In genomic region chr10:119204334-119204946, GRCm38 (mm10) we compare ENCODE assay signal across 10 mouse cellular contexts. TPM values are rescaled to one million over a fixed set of nuclear protein-coding genes. Genes with fewer than 3 reads are reported as not detected.
DNase-seq lines count a peak whose midpoint lies in the region; ATAC-seq and TF ChIP-seq lines count a peak whose summit lies in the region.
"Had no signal": no experiment of that assay in that cellular context is flagged by ENCODE, and none has a peak within 500 bp of the region (broad histone marks: within the 10 kb centered on the region; RNA-seq: fewer than 3 reads in every experiment).

No protein-coding gene starts in this region.

- H3K27ac ChIP-seq in layer of hippocampus, adult 2 months, result no peak overlapping the region
- no peak overlapping the region for H3K27ac ChIP-seq in forebrain, embryonic 14.5 days (ENCODE audit: low read depth, low read length)
- H3K27ac ChIP-seq: forebrain, embryonic 15.5 days; liver, embryonic 13.5 days had no signal

- no peak overlapping the region for H3K4me3 ChIP-seq in layer of hippocampus, adult 2 months
- H3K4me3 ChIP-seq in forebrain, embryonic 14.5 days (ENCODE audit: low read depth, low read length), result no peak overlapping the region
- H3K4me3 ChIP-seq: forebrain, embryonic 15.5 days; liver, embryonic 13.5 days had no signal

- H3K27me3 ChIP-seq in forebrain, embryonic 14.5 days (replicated peaks; ENCODE audit: control insufficient read depth, insufficient read depth, low read length), result no peaks in the 10 kb centered on the region
- H3K27me3 ChIP-seq: forebrain, embryonic 15.5 days; liver, embryonic 13.5 days had no signal

- peaks cover 87% of the 10 kb centered on the region for H3K36me3 ChIP-seq in forebrain, embryonic 14.5 days (ENCODE audit: control insufficient read depth, insufficient read depth, low read length)

- WGBS in forebrain, embryonic 14.5 days, result 81% methylated on average over 12 of the region's 12 CpGs

- DNase-seq in layer of hippocampus, adult 2 months (ENCODE audit: low spot score in 2 of 2), result no peak
- no peak for DNase-seq in layer of hippocampus, adult 9-10 months (ENCODE audit: low spot score)
- DNase-seq in kidney, postnatal 14 days, result peak; percentile 42
- peak; percentile 42 for DNase-seq in thymus, postnatal 25 days
- DNase-seq in cerebellum, adult 11-12 months, result no peak
- DNase-seq in forebrain, embryonic 14.5 days (ENCODE audit: low spot score), result no peak
- DNase-seq: gastrocnemius, postnatal 36 days; liver, embryonic 13.5 days had no signal

- peak; percentile 78 for ATAC-seq in common myeloid progenitor, adult 5-6 weeks (replicated peaks; ENCODE audit: low read depth, poor library complexity, severe bottlenecking)
- ATAC-seq in forebrain, embryonic 14.5 days, result no peak
- ATAC-seq: forebrain, embryonic 15.5 days had no signal

- H3K4me2 ChIP-seq in forebrain, embryonic 14.5 days (ENCODE audit: low read length), result no peak overlapping the region
- H3K4me2 ChIP-seq: forebrain, embryonic 15.5 days; liver, embryonic 13.5 days had no signal

- no peak overlapping the region for H3K9ac ChIP-seq in forebrain, embryonic 14.5 days (ENCODE audit: low read length)
- H3K9ac ChIP-seq: forebrain, embryonic 15.5 days; liver, embryonic 13.5 days had no signal

- 0 out of 2 replicates have a peak, but pooled peaks have one; percentile 14 for TF ChIP-seq CTCF in layer of hippocampus, adult 2 months (conservative IDR thresholded peaks at IDR 0.05)

- H3K4me1 ChIP-seq in forebrain, embryonic 14.5 days (ENCODE audit: control insufficient read depth, insufficient read depth, low read length), result no peaks in the 10 kb centered on the region
- H3K4me1 ChIP-seq: forebrain, embryonic 15.5 days had no signal

- no peaks in the 10 kb centered on the region for H3K9me3 ChIP-seq in forebrain, embryonic 14.5 days (replicated peaks; ENCODE audit: control insufficient read depth, low read length)
- H3K9me3 ChIP-seq: forebrain, embryonic 15.5 days; liver, embryonic 13.5 days had no signal

RNA-seq across cellular contexts. Expression of gene Cand1, which starts 35.4 kb away (rescaled TPM):
- total RNA-seq in layer of hippocampus, adult 2 months (2021), result 100 to 1,000 TPM; 140 to 155 TPM
- 57.5 and 64.1 TPM in 2 replicates for total RNA-seq in common myeloid progenitor, adult 5-6 weeks (2017)
- 60.2 and 63.9 TPM in 2 replicates for polyA plus RNA-seq in forebrain, embryonic 14.5 days (2014; fragmentation: Nextera tagmentation; extraction: Ambion mirVana)

Comparison
In these comparisons a context has a peak if more than half of its experiments do, and no peak if none do; other contexts are left out.
1. DNase-seq: peak in kidney, postnatal 14 days (single experiment) and thymus, postnatal 25 days (single experiment); none in layer of hippocampus, adult 2 months (0 of 2), layer of hippocampus, adult 9-10 months (single experiment), cerebellum, adult 11-12 months (single experiment) and forebrain, embryonic 14.5 days (single experiment).